Mouse (Mus musculus) embryonic facial prominence, embryonic 13.5 days (tissue): ENCODE data around the gene Zfp598. TPM values are rescaled to one million over a fixed set of nuclear protein-coding genes. Genes with fewer than 3 reads are reported as not detected.

Source experiments
- ATAC-seq: fragments of 200-750 bp; cut with Nextera tagmentation; 2 replicates; pipeline ENCODE4 v1.8.0; 2017; ENCODE audit warnings: low read depth; ENCODE audit not compliant: insufficient number of reproducible peaks, insufficient read depth, low FRiP score, low TSS enrichment
- H3K27ac ChIP-seq: fragments of 300-500 bp; sonication (generic); 2 replicates; pipeline ENCODE4 v1.5.1; 2015; ENCODE audit warnings: moderate library complexity, mild to moderate bottlenecking, inconsistent platforms
- H3K27me3 ChIP-seq: fragments of 300-500 bp; sonication (generic); 2 replicates; pipeline ENCODE4 v1.6.1; 2015; ENCODE audit warnings: mild to moderate bottlenecking, inconsistent platforms
- H3K36me3 ChIP-seq: fragments of 300-500 bp; sonication (generic); 2 replicates; pipeline ENCODE4 v1.6.1; 2015; ENCODE audit warnings: mild to moderate bottlenecking, inconsistent platforms
- H3K4me1 ChIP-seq: fragments of 300-500 bp; sonication (generic); 2 replicates; pipeline ENCODE4 v1.6.1; 2015; ENCODE audit warnings: inconsistent platforms
- H3K4me2 ChIP-seq: fragments of 300-500 bp; sonication (generic); 2 replicates; pipeline ENCODE4 v1.6.1; 2015; ENCODE audit warnings: moderate library complexity, mild to moderate bottlenecking, inconsistent platforms
- H3K4me3 ChIP-seq: fragments of 300-500 bp; sonication (generic); 2 replicates; pipeline ENCODE4 v1.5.1; 2015; ENCODE audit warnings: mild to moderate bottlenecking, inconsistent platforms
- H3K9ac ChIP-seq: fragments of 300-500 bp; sonication (generic); 2 replicates; pipeline ENCODE4 v1.6.1; 2015; ENCODE audit warnings: mild to moderate bottlenecking, inconsistent platforms
- H3K9me3 ChIP-seq: fragments of 300-500 bp; sonication (generic); 2 replicates; pipeline ENCODE4 v1.6.1; 2016; ENCODE audit warnings: inconsistent platforms
- WGBS: fragments of 180-500 bp; shearing (Covaris S2); methylation state at CpG from one replicate; pipeline ENCODE4 v1.1.7; 2015; ENCODE audit warnings: mixed read lengths; 5-methylcytosine and 5-hydroxymethylcytosine counted together
- polyA plus RNA-seq: library from polyadenylated mRNA; unstranded; fragments of >200 nt; fragmentation: Nextera tagmentation; extraction: Ambion mirVana; gene quantifications from 2 replicates; pipeline ENCODE4 v1.2.1, GENCODE M21; 2015

Gene Zfp598
- polyA plus RNA-seq, 1 experiment from 2014 or later, result 21.4 TPM

- H3K27ac ChIP-seq, result peak overlapping the region; percentile 81
- WGBS, result 10% methylated on average over 8 of the region's 8 CpGs
Measured at GRCm38 (mm10) chr17:24670246-24670844, 858 bp downstream of the Zfp598 start.

GRCm38 (mm10) chr17:24671346-24671745 lies 1.9 kb downstream of the Zfp598 start:
- no peak for ATAC-seq
- peaks cover 5% of the 10 kb centered on the region; the same call in 1 of the 2 replicates for H3K36me3 ChIP-seq
- WGBS, result 65% methylated on average over 5 of the region's 5 CpGs

More at GRCm38 (mm10) chr17:24670246-24670844, 858 bp downstream of the Zfp598 start:
- Histone ChIP-seq H3K4me1 (peaks cover 34% of the 10 kb centered on the region), H3K9me3 (no peaks in the 10 kb centered on the region), H3K9ac (peak overlapping the region; percentile 99), H3K36me3 (0 out of 2 replicates have a peak, but pooled peaks cover 5% of the 10 kb centered on the region), H3K4me2 (peak overlapping the region; percentile 84), H3K27me3 (no peaks in the 10 kb centered on the region), H3K4me3 (peak overlapping the region; percentile 98)
- ATAC-seq, result no peak

GRCm38 (mm10) chr17:24672141-24672540 lies 2.7 kb downstream of the Zfp598 start:
- no peak for ATAC-seq
- Histone ChIP-seq H3K36me3 (peaks cover 12% of the 10 kb centered on the region), H3K27ac (no peak overlapping the region), H3K4me1 (peaks cover 34% of the 10 kb centered on the region), H3K9ac (no peak overlapping the region), H3K4me2 (peak overlapping the region; percentile 84), H3K27me3 (no peaks in the 10 kb centered on the region), H3K4me3 (no peak overlapping the region), H3K9me3 (no peaks in the 10 kb centered on the region)
- 19% methylated on average over 5 of the region's 5 CpGs for WGBS

More at GRCm38 (mm10) chr17:24671346-24671745, 1.9 kb downstream of the Zfp598 start:
- H3K9ac ChIP-seq, result peak overlapping the region; percentile 99
- H3K9me3 ChIP-seq, result no peaks in the 10 kb centered on the region
- H3K4me2 ChIP-seq, result peak overlapping the region; percentile 84
- H3K4me1 ChIP-seq, result peaks cover 34% of the 10 kb centered on the region
- no peak overlapping the region for H3K27ac ChIP-seq
- H3K27me3 ChIP-seq, result no peaks in the 10 kb centered on the region
- peak overlapping the region; percentile 98 for H3K4me3 ChIP-seq

- 0 out of 2 replicates have a peak overlapping the region, but pooled peaks have one; percentile 8 for H3K27ac ChIP-seq
- no peak overlapping the region for H3K4me2 ChIP-seq
- H3K9me3 ChIP-seq, result no peaks in the 10 kb centered on the region
- no peaks in the 10 kb centered on the region for H3K27me3 ChIP-seq
- peaks cover 29% of the 10 kb centered on the region for H3K4me1 ChIP-seq
- ATAC-seq, result no peak
- no peak overlapping the region for H3K9ac ChIP-seq
- peaks cover 33% of the 10 kb centered on the region for H3K36me3 ChIP-seq
- 79% methylated on average over 7 of the region's 7 CpGs for WGBS
- no peak overlapping the region for H3K4me3 ChIP-seq
Measured at GRCm38 (mm10) chr17:24674277-24674676, 4.8 kb downstream of the Zfp598 start.

- peaks cover 20% of the 10 kb centered on the region for H3K4me1 ChIP-seq
- no peaks in the 10 kb centered on the region for H3K9me3 ChIP-seq
- H3K4me3 ChIP-seq, result no peak overlapping the region
- no peaks in the 10 kb centered on the region for H3K27me3 ChIP-seq
- no peak for ATAC-seq
- peak overlapping the region; percentile 46; the same call in 1 of the 2 replicates for H3K9ac ChIP-seq
- WGBS, result 62% methylated on average over 2 of the region's 2 CpGs
- peaks cover 53% of the 10 kb centered on the region for H3K36me3 ChIP-seq
- no peak overlapping the region for H3K27ac ChIP-seq
- no peak overlapping the region for H3K4me2 ChIP-seq
Measured at GRCm38 (mm10) chr17:24676187-24676586, 6.7 kb downstream of the Zfp598 start.

- Histone ChIP-seq H3K9me3 (no peaks in the 10 kb centered on the region), H3K4me1 (peaks cover 13% of the 10 kb centered on the region), H3K27me3 (no peaks in the 10 kb centered on the region), H3K36me3 (peaks cover 59% of the 10 kb centered on the region), H3K27ac (no peak overlapping the region), H3K9ac (no peak overlapping the region), H3K4me2 (no peak overlapping the region), H3K4me3 (no peak overlapping the region)
- 95% methylated on average over 5 of the region's 5 CpGs for WGBS
- no peak for ATAC-seq
Measured at GRCm38 (mm10) chr17:24676877-24677276, 7.4 kb downstream of the Zfp598 start.

- Histone ChIP-seq H3K9me3 (no peaks in the 10 kb centered on the region), H3K36me3 (peaks cover 64% of the 10 kb centered on the region), H3K4me3 (no peak overlapping the region), H3K4me2 (no peak overlapping the region), H3K4me1 (peaks cover 6% of the 10 kb centered on the region; the same call in 1 of the 2 replicates), H3K27ac (no peak overlapping the region), H3K27me3 (no peaks in the 10 kb centered on the region), H3K9ac (no peak overlapping the region)
- ATAC-seq, result no peak
- 92% methylated on average over 24 of the region's 24 CpGs for WGBS
Measured at GRCm38 (mm10) chr17:24677500-24678080, 8.1 kb downstream of the Zfp598 start.

GRCm38 (mm10) chr17:24686514-24686913 lies 17.0 kb downstream of the Zfp598 start:
- Histone ChIP-seq H3K4me2 (peak overlapping the region; percentile 44), H3K27me3 (peaks cover 58% of the 10 kb centered on the region), H3K4me3 (no peak overlapping the region), H3K9me3 (no peaks in the 10 kb centered on the region), H3K4me1 (peaks cover 21% of the 10 kb centered on the region), H3K36me3 (peaks cover 8% of the 10 kb centered on the region), H3K9ac (no peak overlapping the region), H3K27ac (no peak overlapping the region)
- 29% methylated on average over 16 of the region's 16 CpGs for WGBS
- ATAC-seq, result no peak

- WGBS, result 2% methylated on average over 25 of the region's 25 CpGs
- no peak for ATAC-seq
- Histone ChIP-seq H3K4me3 (peak overlapping the region; percentile 31), H3K9me3 (no peaks in the 10 kb centered on the region), H3K9ac (peak overlapping the region; percentile 58), H3K27ac (no peak overlapping the region), H3K4me2 (peak overlapping the region; percentile 55), H3K36me3 (peaks cover 5% of the 10 kb centered on the region), H3K4me1 (peaks cover 21% of the 10 kb centered on the region), H3K27me3 (peaks cover 58% of the 10 kb centered on the region)
Measured at GRCm38 (mm10) chr17:24687146-24687595, 17.7 kb downstream of the Zfp598 start.

GRCm38 (mm10) chr17:24687599-24687998 lies 18.1 kb downstream of the Zfp598 start:
- Histone ChIP-seq H3K9ac (peak overlapping the region; percentile 58), H3K27me3 (peaks cover 58% of the 10 kb centered on the region)
- no peak for ATAC-seq

GRCm38 (mm10) chr17:24689251-24690081 lies 20.0 kb downstream of the Zfp598 start, which contains the start of gene Syngr3:
Syngr3 (minus strand) TSS chr17:24689955.
- Histone ChIP-seq H3K36me3 (peaks cover 16% of the 10 kb centered on the region), H3K4me1 (peaks cover 21% of the 10 kb centered on the region), H3K27me3 (peaks cover 58% of the 10 kb centered on the region), H3K27ac (no peak within 1 kb of the TSS), H3K9me3 (no peaks in the 10 kb centered on the region), H3K4me2 (peak within 1 kb of the TSS; percentile 75), H3K4me3 (peak within 1 kb of the TSS; percentile 51), H3K9ac (peak within 1 kb of the TSS; percentile 65)
- under 1% methylated on average over 50 of the region's 55 CpGs for WGBS
- peak; percentile 41; the same call in 1 of the 2 replicates for ATAC-seq

More at GRCm38 (mm10) chr17:24687599-24687998, 18.1 kb downstream of the Zfp598 start:
- Histone ChIP-seq H3K4me3 (peak overlapping the region; percentile 31), H3K27ac (no peak overlapping the region), H3K9me3 (no peaks in the 10 kb centered on the region), H3K36me3 (peaks cover 8% of the 10 kb centered on the region), H3K4me2 (peak overlapping the region; percentile 55), H3K4me1 (peaks cover 21% of the 10 kb centered on the region)
- 19% methylated on average over 23 of the region's 23 CpGs for WGBS
